Mouse (Mus musculus): ENCODE data around the gene Sh3bgrl2.

Gene Sh3bgrl2

GRCm38 (mm10) chr9:83631920-83632319 lies 83.8 kb downstream of the Sh3bgrl2 start:
- no peak for DNase-seq (ENCODE audit: low spot score)

- no peak for DNase-seq (ENCODE audit: low spot score)
Observed at GRCm38 (mm10) chr9:83634703-83635102, 86.6 kb downstream of the Sh3bgrl2 start.

- DNase-seq (ENCODE audit: low spot score), result no peak
Observed at GRCm38 (mm10) chr9:83635997-83636396, 87.9 kb downstream of the Sh3bgrl2 start.

GRCm38 (mm10) chr9:83643139-83643538 lies 95.0 kb downstream of the Sh3bgrl2 start:
- DNase-seq (ENCODE audit: low spot score), result no peak

- no peak for DNase-seq (ENCODE audit: low spot score)
Observed at GRCm38 (mm10) chr9:83643833-83644232, 95.7 kb downstream of the Sh3bgrl2 start.

- DNase-seq (ENCODE audit: low spot score), result no peak
Observed at GRCm38 (mm10) chr9:83646215-83646614, 98.1 kb downstream of the Sh3bgrl2 start.

- no peak for DNase-seq (ENCODE audit: low spot score)
Observed at GRCm38 (mm10) chr9:83646691-83647090, 98.6 kb downstream of the Sh3bgrl2 start.

- DNase-seq (ENCODE audit: low spot score), result no peak
Observed at GRCm38 (mm10) chr9:83647919-83648705, 100.0 kb downstream of the Sh3bgrl2 start.

GRCm38 (mm10) chr9:83648733-83649132 lies 100.6 kb downstream of the Sh3bgrl2 start:
- no peak for DNase-seq (ENCODE audit: low spot score)

GRCm38 (mm10) chr9:83652015-83652414 lies 103.9 kb downstream of the Sh3bgrl2 start:
- no peak for DNase-seq (ENCODE audit: low spot score)

GRCm38 (mm10) chr9:83652590-83653172 lies 104.6 kb downstream of the Sh3bgrl2 start:
- DNase-seq (ENCODE audit: low spot score), result peak; percentile 6

- no peak for DNase-seq (ENCODE audit: low spot score)
Observed at GRCm38 (mm10) chr9:83654601-83655000, 106.5 kb downstream of the Sh3bgrl2 start.

GRCm38 (mm10) chr9:83656960-83657651 lies 109.0 kb downstream of the Sh3bgrl2 start:
- DNase-seq (ENCODE audit: low spot score), result no peak

GRCm38 (mm10) chr9:83657652-83658002 lies 109.5 kb downstream of the Sh3bgrl2 start:
- no peak for DNase-seq (ENCODE audit: low spot score)

- DNase-seq (ENCODE audit: low spot score), result no peak
Observed at GRCm38 (mm10) chr9:83659081-83659480, 111.0 kb downstream of the Sh3bgrl2 start.

GRCm38 (mm10) chr9:83661811-83662210 lies 113.7 kb downstream of the Sh3bgrl2 start:
- no peak for DNase-seq (ENCODE audit: low spot score)

- DNase-seq (ENCODE audit: low spot score), result peak; percentile 3
Observed at GRCm38 (mm10) chr9:83663981-83664897, 116.1 kb downstream of the Sh3bgrl2 start.

GRCm38 (mm10) chr9:83664951-83665350 lies 116.8 kb downstream of the Sh3bgrl2 start:
- no peak for DNase-seq (ENCODE audit: low spot score)

GRCm38 (mm10) chr9:83667031-83667430 lies 118.9 kb downstream of the Sh3bgrl2 start:
- no peak for DNase-seq (ENCODE audit: low spot score)

GRCm38 (mm10) chr9:83679626-83680025 lies 131.5 kb downstream of the Sh3bgrl2 start:
- no peak for DNase-seq (ENCODE audit: low spot score)

- DNase-seq (ENCODE audit: low spot score), result no peak
Observed at GRCm38 (mm10) chr9:83681661-83682655, 133.8 kb downstream of the Sh3bgrl2 start.

Data from urinary bladder, postnatal 25 days (tissue).